Mouse (Mus musculus) olfactory bulb, adult 2 months (tissue): ENCODE measurements around the gene Gfpt2. TPM values are rescaled to one million over a fixed set of nuclear protein-coding genes. Genes with fewer than 3 reads are reported as not detected.
"Not testable (repeated sequence)": the region's sequence is repeated elsewhere in the genome, so short reads cannot be mapped to it uniquely, and the experiment has no call there.

ENCODE experiments used
- H3K27ac ChIP-seq: fragments of 200-500 bp; 2 replicates; pipeline ENCODE4 v1.5.1; 2012; ENCODE audit warnings: low read depth, low read length; ENCODE audit not compliant: insufficient read depth
- H3K4me1 ChIP-seq: fragments of 200-500 bp; 2 replicates; pipeline ENCODE4 v1.6.1; 2012; ENCODE audit warnings: low read length; ENCODE audit not compliant: control insufficient read depth, insufficient read depth
- H3K4me3 ChIP-seq: fragments of 200-500 bp; 2 replicates; pipeline ENCODE4 v1.5.1; 2012; ENCODE audit warnings: mild to moderate bottlenecking, low read depth, low read length, moderate library complexity; ENCODE audit not compliant: insufficient read depth
- CTCF ChIP-seq: fragments of 200-500 bp; IDR thresholded peaks from 2 replicates; pipeline ENCODE4 v1.5.1; 2012; ENCODE audit warnings: low read depth, mild to moderate bottlenecking, low read length, moderate library complexity; ENCODE audit not compliant: insufficient read depth
- POLR2A ChIP-seq: fragments of 200-500 bp; IDR thresholded peaks from 2 replicates; pipeline ENCODE4 v1.6.1; 2012; ENCODE audit warnings: mild to moderate bottlenecking, low read depth, low read length, moderate library complexity; ENCODE audit not compliant: insufficient read depth
- WGBS: fragments of 180-500 bp; shearing (Covaris S2); methylation state at CpG from one replicate; pipeline ENCODE4 v1.1.7; 2018; 5-methylcytosine and 5-hydroxymethylcytosine counted together
- polyA plus RNA-seq: library from polyadenylated mRNA; stranded (reverse); fragments of >200 nt; gene quantifications from 2 replicates; pipeline ENCODE4 v1.2.4, GENCODE M21; 2012; ENCODE audit warnings: low replicate concordance; ENCODE audit not compliant: missing spikeins, insufficient read depth, insufficient read length

The Gfpt2 gene
- polyA plus RNA-seq, 1 experiment, result not detected

- H3K27ac ChIP-seq, result no peak overlapping the region
- no peak for TF ChIP-seq POLR2A
- no peak for TF ChIP-seq CTCF
- no peak overlapping the region for H3K4me3 ChIP-seq
- WGBS, result 72% methylated on average over 4 of the region's 4 CpGs
- no peaks in the 10 kb centered on the region for H3K4me1 ChIP-seq
These were observed 13.7 kb upstream of the Gfpt2 start for GRCm38 (mm10) chr11:49780161-49780817.

- WGBS, result 80% methylated on average over 6 of the region's 6 CpGs
These were observed 12.1 kb upstream of the Gfpt2 start for GRCm38 (mm10) chr11:49781833-49782399.

GRCm38 (mm10) chr11:49793131-49793530 lies 847 bp upstream of the Gfpt2 start:
- WGBS, result 11% methylated on average over 14 of the region's 14 CpGs
- Histone ChIP-seq H3K27ac (no peak overlapping the region), H3K4me3 (no peak overlapping the region), H3K4me1 (peaks cover 15% of the 10 kb centered on the region)
- TF ChIP-seq CTCF (no peak), POLR2A (no peak)

More at GRCm38 (mm10) chr11:49781833-49782399, 12.1 kb upstream of the Gfpt2 start:
- TF ChIP-seq POLR2A (no peak), CTCF (no peak)
- H3K4me1 ChIP-seq, result no peaks in the 10 kb centered on the region
- H3K27ac ChIP-seq, result no peak overlapping the region
- H3K4me3 ChIP-seq, result no peak overlapping the region

GRCm38 (mm10) chr11:49794342-49795144 lies 565 bp downstream of the Gfpt2 start:
- Histone ChIP-seq H3K4me3 (peak overlapping the region; percentile 82), H3K27ac (no peak overlapping the region), H3K4me1 (peaks cover 15% of the 10 kb centered on the region)
- no peak for TF ChIP-seq CTCF
- TF ChIP-seq POLR2A, result no peak
- 2% methylated on average over 45 of the region's 45 CpGs for WGBS

- Histone ChIP-seq H3K27ac (no peak overlapping the region), H3K4me3 (no peak overlapping the region), H3K4me1 (peaks cover 25% of the 10 kb centered on the region)
- no peak for TF ChIP-seq CTCF
- TF ChIP-seq POLR2A, result no peak
- 89% methylated on average over 6 of the region's 6 CpGs for WGBS
These were observed 5.0 kb downstream of the Gfpt2 start for GRCm38 (mm10) chr11:49798931-49799330.

GRCm38 (mm10) chr11:49801516-49801915 lies 7.5 kb downstream of the Gfpt2 start:
- WGBS, result 44% methylated on average over 4 of the region's 4 CpGs
- peak overlapping the region; percentile 64; the same call in 1 of the 2 replicates for H3K27ac ChIP-seq
- no peak overlapping the region for H3K4me3 ChIP-seq
- peaks cover 17% of the 10 kb centered on the region for H3K4me1 ChIP-seq
- TF ChIP-seq CTCF (no peak), POLR2A (no peak)

GRCm38 (mm10) chr11:49803801-49804200 lies 9.8 kb downstream of the Gfpt2 start:
- H3K4me1 ChIP-seq, result peaks cover 15% of the 10 kb centered on the region
- H3K27ac ChIP-seq, result no peak overlapping the region
- H3K4me3 ChIP-seq, result no peak overlapping the region
- WGBS, result 93% methylated on average over 4 of the region's 4 CpGs
- TF ChIP-seq POLR2A, result no peak
- no peak for TF ChIP-seq CTCF

GRCm38 (mm10) chr11:49806218-49806617 lies 12.2 kb downstream of the Gfpt2 start:
- H3K4me3 ChIP-seq, result no peak overlapping the region
- TF ChIP-seq CTCF (no peak), POLR2A (no peak)
- H3K27ac ChIP-seq, result no peak overlapping the region
- WGBS, result 59% methylated on average over 3 of the region's 3 CpGs
- H3K4me1 ChIP-seq, result peaks cover 3% of the 10 kb centered on the region; the same call in 1 of the 2 replicates

- no peak overlapping the region for H3K27ac ChIP-seq
- H3K4me3 ChIP-seq, result no peak overlapping the region
- 88% methylated on average over 9 of the region's 9 CpGs for WGBS
- no peak for TF ChIP-seq CTCF
- TF ChIP-seq POLR2A, result no peak
- no peaks in the 10 kb centered on the region; the same call in 1 of the 2 replicates for H3K4me1 ChIP-seq
These were observed 15.0 kb downstream of the Gfpt2 start for GRCm38 (mm10) chr11:49808946-49809345.

GRCm38 (mm10) chr11:49810696-49811095 lies 16.7 kb downstream of the Gfpt2 start:
- WGBS, result 81% methylated on average over 7 of the region's 7 CpGs
- not testable (repeated sequence) for H3K27ac ChIP-seq, H3K4me3 ChIP-seq, H3K4me1 ChIP-seq
